Mouse (Mus musculus) C2C12 (cell line): ENCODE results near the gene Ilvbl.

Experiments
- CTCF ChIP-seq: IDR thresholded peaks from one replicate; pipeline ENCODE4 v1.5.1; 2011; ENCODE audit not compliant: control insufficient read depth, insufficient read depth, insufficient read length
- MYOG ChIP-seq: IDR thresholded peaks from one replicate; pipeline ENCODE4 v1.6.1; 2011; ENCODE audit not compliant: control insufficient read depth, insufficient read length; ENCODE audit errors: extremely low read depth
- USF1 ChIP-seq: IDR thresholded peaks from one replicate; pipeline ENCODE4 v1.6.1; 2011; ENCODE audit warnings: low read depth, mild to moderate bottlenecking, control low read depth, moderate library complexity

DNA sequence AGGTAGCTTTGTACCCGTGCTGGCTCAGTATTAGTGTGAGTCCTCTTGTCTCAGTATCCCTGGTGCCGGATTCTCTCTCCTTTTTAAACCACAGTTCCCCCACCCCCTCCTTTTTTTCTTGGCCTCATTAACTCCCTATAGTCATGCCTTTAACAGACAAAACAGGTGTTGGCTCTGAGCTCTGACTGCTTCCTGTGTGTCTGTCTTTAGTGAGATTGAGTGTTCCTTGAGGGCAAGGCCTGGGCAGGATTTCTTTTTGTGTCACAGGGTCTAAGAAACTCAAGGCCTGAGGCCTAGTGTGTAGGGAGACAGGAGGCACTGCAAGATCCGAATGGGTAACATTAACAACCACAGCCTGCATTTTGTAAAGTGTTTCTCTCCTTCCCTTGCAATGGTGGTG lies 4.1 kb downstream of the Ilvbl start:
- TF ChIP-seq MYOG (no peak), CTCF (no peak), USF1 (no peak)
